Mouse (Mus musculus) adrenal gland, adult 18-20 months (tissue): Measurements from ENCODE around the gene Nme3. TPM values are rescaled to one million over a fixed set of nuclear protein-coding genes. Genes with fewer than 3 reads are reported as not detected.

Source experiments
- DNase-seq, 2 experiments: peaks; one replicate each; pipeline ENCODE4 v3.0.0; 2021 to 2022; ENCODE audit warnings: low spot score in 2 of 2
- total RNA-seq, 2 experiments: library from RNA; stranded (reverse); gene quantifications; 1 replicate in 1 of 2; 2 replicates in 1 of 2; pipeline ENCODE4 v1.2.3; 2021

Nme3 gene
- total RNA-seq, 2 experiments from 2014 or later = 50.8 to 100 TPM

- DNase-seq = peak in 1 of 2 experiments; percentile 30
Measured at GRCm38 (mm10) chr17:24878117-24878397, 18.2 kb upstream of the Nme3 start.

- peak in 1 of 2 experiments; percentile 18 for DNase-seq
Measured at GRCm38 (mm10) chr17:24878531-24878930, 17.8 kb upstream of the Nme3 start.

- DNase-seq = no peak
Measured at GRCm38 (mm10) chr17:24881738-24882440, 14.4 kb upstream of the Nme3 start.

- DNase-seq = no peak
Measured at GRCm38 (mm10) chr17:24884391-24884790, 11.9 kb upstream of the Nme3 start.

- no peak for DNase-seq
Measured at GRCm38 (mm10) chr17:24885356-24886133, 10.8 kb upstream of the Nme3 start.

GRCm38 (mm10) chr17:24886134-24886931, 10.0 kb upstream of the Nme3 start, which contains the start of the genes Nubp2 and Spsb3:
Nubp2 (minus strand) TSS chr17:24886349.
Spsb3 (plus strand) TSS chr17:24886643.
- DNase-seq = peak; percentile 94

- no peak for DNase-seq
Measured at GRCm38 (mm10) chr17:24886932-24887271, 9.4 kb upstream of the Nme3 start.

- peak in 1 of 2 experiments; percentile 25 for DNase-seq
Measured at GRCm38 (mm10) chr17:24887291-24888080, 8.8 kb upstream of the Nme3 start.

- peak in 1 of 2 experiments; percentile 20 for DNase-seq
Measured at GRCm38 (mm10) chr17:24888862-24889261, 7.4 kb upstream of the Nme3 start.

GRCm38 (mm10) chr17:24890151-24891092, 5.9 kb upstream of the Nme3 start:
- DNase-seq = peak in 1 of 2 experiments; percentile 26

- peak in 1 of 2 experiments; percentile 19 for DNase-seq
Measured at GRCm38 (mm10) chr17:24891321-24891720, 5.0 kb upstream of the Nme3 start.

- peak in 1 of 2 experiments; percentile 20 for DNase-seq
Measured at GRCm38 (mm10) chr17:24892785-24893184, 3.5 kb upstream of the Nme3 start.

- DNase-seq = no peak
Measured at GRCm38 (mm10) chr17:24893276-24893675, 3.0 kb upstream of the Nme3 start.

GRCm38 (mm10) chr17:24894061-24894994, 2.0 kb upstream of the Nme3 start:
- DNase-seq = no peak

- peak; percentile 73 to 75 for DNase-seq
Measured at GRCm38 (mm10) chr17:24894995-24895547, 1.2 kb upstream of the Nme3 start, which contains the start of the genes Eme2 and Mrps34. Eme2 (minus strand) TSS chr17:24895087. Mrps34 (plus strand) TSS chr17:24895116.

GRCm38 (mm10) chr17:24895571-24896240, 594 bp upstream of the Nme3 start:
- peak in 1 of 2 experiments; percentile 43 for DNase-seq

GRCm38 (mm10) chr17:24896993-24897269, 631 bp downstream of the Nme3 start:
- DNase-seq = no peak

GRCm38 (mm10) chr17:24897600-24897999, 1.3 kb downstream of the Nme3 start:
- DNase-seq = no peak
